Mouse (Mus musculus) neural tube, embryonic 14.5 days (tissue): Measurements from ENCODE around the gene 1700092M07Rik. TPM values are rescaled to one million over a fixed set of nuclear protein-coding genes. Genes with fewer than 3 reads are reported as not detected.
"Not testable (repeated sequence)": the region's sequence is repeated elsewhere in the genome, so short reads cannot be mapped to it uniquely, and the experiment has no call there.

Source experiments
- ATAC-seq: fragments of 200-750 bp; cut with Nextera tagmentation; 2 replicates; pipeline ENCODE4 v1.8.0; 2017; ENCODE audit warnings: low read depth, mild to moderate bottlenecking, moderate TSS enrichment, moderate library complexity
- H3K27ac ChIP-seq: fragments of 300-500 bp; sonication (generic); 2 replicates; pipeline ENCODE4 v1.5.1; 2014; ENCODE audit warnings: low read depth, mild to moderate bottlenecking, control low read depth, low read length, moderate library complexity, mixed read lengths
- H3K27me3 ChIP-seq: fragments of 300-500 bp; sonication (generic); 2 replicates; pipeline ENCODE4 v1.6.1; 2014; ENCODE audit warnings: low read length; ENCODE audit not compliant: control insufficient read depth, insufficient read depth
- H3K36me3 ChIP-seq: fragments of 300-500 bp; sonication (generic); 2 replicates; pipeline ENCODE4 v1.6.1; 2014; ENCODE audit warnings: low read length, mixed read lengths; ENCODE audit not compliant: control insufficient read depth, insufficient read depth
- H3K4me1 ChIP-seq: fragments of 300-500 bp; sonication (generic); 2 replicates; pipeline ENCODE4 v1.6.1; 2014; ENCODE audit warnings: low read length; ENCODE audit not compliant: control insufficient read depth, insufficient read depth
- H3K4me2 ChIP-seq: fragments of 300-500 bp; sonication (generic); 2 replicates; pipeline ENCODE4 v1.6.1; 2014; ENCODE audit warnings: mild to moderate bottlenecking, low read depth, low read length, control low read depth
- H3K4me3 ChIP-seq: fragments of 300-500 bp; sonication (generic); 2 replicates; pipeline ENCODE4 v1.5.1; 2014; ENCODE audit warnings: low read depth, low read length, control low read depth, mixed read lengths
- H3K9ac ChIP-seq: fragments of 300-500 bp; sonication (generic); replicated peaks from 2 replicates; pipeline ENCODE4 v1.6.1; 2014; ENCODE audit warnings: low read depth, mild to moderate bottlenecking, control low read depth, low read length, mixed read lengths
- H3K9me3 ChIP-seq: fragments of 300-500 bp; sonication (generic); 2 replicates; pipeline ENCODE4 v1.6.1; 2016; ENCODE audit warnings: low read length; ENCODE audit not compliant: control insufficient read depth
- WGBS: fragments of 180-500 bp; shearing (Covaris S2); extraction: QIAGEN DNeasy Blood & Tissue Kit; methylation state at CpG from one replicate; pipeline ENCODE4 v1.1.7; 2014; 5-methylcytosine and 5-hydroxymethylcytosine counted together
- polyA plus RNA-seq: library from polyadenylated mRNA; unstranded; fragments of >200 nt; fragmentation: Nextera tagmentation; extraction: Ambion mirVana; gene quantifications from 2 replicates; pipeline ENCODE4 v1.2.1, GENCODE M21; 2014

Gene 1700092M07Rik
- polyA plus RNA-seq, 1 experiment from 2014 or later = 1.8 TPM

GRCm38 (mm10) chr19:8714653-8715481 lies 25.7 kb upstream of the 1700092M07Rik start:
- peaks cover 15% of the 10 kb centered on the region for H3K4me1 ChIP-seq
- no peak overlapping the region for H3K4me3 ChIP-seq
- H3K27me3 ChIP-seq = no peaks in the 10 kb centered on the region
- H3K4me2 ChIP-seq = no peak overlapping the region
- peaks cover 10% of the 10 kb centered on the region for H3K36me3 ChIP-seq
- H3K9ac ChIP-seq = no peak overlapping the region
- 77% methylated on average over 10 of the region's 10 CpGs for WGBS
- no peaks in the 10 kb centered on the region for H3K9me3 ChIP-seq
- H3K27ac ChIP-seq = no peak overlapping the region
- ATAC-seq = no peak

GRCm38 (mm10) chr19:8715868-8716766 lies 24.4 kb upstream of the 1700092M07Rik start:
- no peaks in the 10 kb centered on the region for H3K27me3 ChIP-seq
- H3K27ac ChIP-seq = no peak overlapping the region
- 59% methylated on average over 10 of the region's 10 CpGs for WGBS
- H3K4me3 ChIP-seq = no peak overlapping the region
- peaks cover 11% of the 10 kb centered on the region; the same call in 1 of the 2 replicates for H3K4me1 ChIP-seq
- no peak for ATAC-seq
- H3K9ac ChIP-seq = no peak overlapping the region
- no peak overlapping the region for H3K4me2 ChIP-seq
- no peaks in the 10 kb centered on the region for H3K9me3 ChIP-seq
- peaks cover 4% of the 10 kb centered on the region; the same call in 1 of the 2 replicates for H3K36me3 ChIP-seq

- 67% methylated on average over 8 of the region's 10 CpGs for WGBS
- Histone ChIP-seq H3K4me2 (no peak overlapping the region), H3K4me3 (no peak overlapping the region), H3K9ac (no peak overlapping the region), H3K4me1 (peaks cover 14% of the 10 kb centered on the region; the same call in 1 of the 2 replicates), H3K36me3 (no peaks in the 10 kb centered on the region), H3K9me3 (no peaks in the 10 kb centered on the region), H3K27ac (no peak overlapping the region), H3K27me3 (no peaks in the 10 kb centered on the region)
- ATAC-seq = no peak
Observed at GRCm38 (mm10) chr19:8716767-8717475, 23.6 kb upstream of the 1700092M07Rik start.

- H3K4me3 ChIP-seq = no peak overlapping the region
- ATAC-seq = no peak
- H3K4me1 ChIP-seq = peaks cover 12% of the 10 kb centered on the region; the same call in 1 of the 2 replicates
- no peak overlapping the region for H3K27ac ChIP-seq
- no peaks in the 10 kb centered on the region for H3K36me3 ChIP-seq
- no peak overlapping the region for H3K9ac ChIP-seq
- WGBS = 74% methylated on average over 3 of the region's 3 CpGs
- no peaks in the 10 kb centered on the region for H3K27me3 ChIP-seq
- H3K9me3 ChIP-seq = no peaks in the 10 kb centered on the region
- no peak overlapping the region for H3K4me2 ChIP-seq
Observed at GRCm38 (mm10) chr19:8718357-8718756, 22.2 kb upstream of the 1700092M07Rik start.

GRCm38 (mm10) chr19:8719037-8719436 lies 21.5 kb upstream of the 1700092M07Rik start:
- not testable (repeated sequence) for H3K9me3 ChIP-seq, H3K4me2 ChIP-seq, ATAC-seq, H3K4me3 ChIP-seq, H3K27ac ChIP-seq, H3K9ac ChIP-seq, H3K36me3 ChIP-seq, H3K27me3 ChIP-seq
- peaks cover 13% of the 10 kb centered on the region; the same call in 1 of the 2 replicates for H3K4me1 ChIP-seq

GRCm38 (mm10) chr19:8721378-8721777 lies 19.1 kb upstream of the 1700092M07Rik start:
- Histone ChIP-seq H3K27ac (no peak overlapping the region), H3K4me2 (peak overlapping the region; percentile 66), H3K36me3 (peaks cover 20% of the 10 kb centered on the region), H3K27me3 (no peaks in the 10 kb centered on the region), H3K4me1 (peaks cover 27% of the 10 kb centered on the region), H3K9me3 (no peaks in the 10 kb centered on the region), H3K9ac (no peak overlapping the region; the same call in 1 of the 2 replicates), H3K4me3 (no peak overlapping the region; the same call in 1 of the 2 replicates)
- WGBS = 83% methylated on average over 1 of the region's 1 CpGs
- ATAC-seq = no peak

GRCm38 (mm10) chr19:8722021-8722420 lies 18.5 kb upstream of the 1700092M07Rik start:
- H3K4me3 ChIP-seq = peak overlapping the region; percentile 86
- no peaks in the 10 kb centered on the region for H3K9me3 ChIP-seq
- no peak for ATAC-seq
- no peaks in the 10 kb centered on the region for H3K27me3 ChIP-seq
- 0 out of 2 replicates have a peak overlapping the region, but pooled peaks have one; percentile 92 for H3K27ac ChIP-seq
- WGBS = 66% methylated on average over 4 of the region's 4 CpGs
- H3K4me2 ChIP-seq = peak overlapping the region; percentile 66
- H3K4me1 ChIP-seq = peaks cover 27% of the 10 kb centered on the region
- peak overlapping the region; percentile 90 for H3K9ac ChIP-seq
- peaks cover 21% of the 10 kb centered on the region for H3K36me3 ChIP-seq

GRCm38 (mm10) chr19:8722559-8722906 lies 18.0 kb upstream of the 1700092M07Rik start:
- Histone ChIP-seq H3K36me3 (peaks cover 21% of the 10 kb centered on the region), H3K27ac (peak overlapping the region; percentile 92), H3K27me3 (no peaks in the 10 kb centered on the region), H3K4me1 (peaks cover 27% of the 10 kb centered on the region), H3K9ac (peak overlapping the region; percentile 90), H3K4me2 (peak overlapping the region; percentile 66), H3K9me3 (no peaks in the 10 kb centered on the region), H3K4me3 (peak overlapping the region; percentile 86)
- 1% methylated on average over 5 of the region's 5 CpGs for WGBS
- peak; percentile 20 for ATAC-seq
